Mouse (Mus musculus): ENCODE results near the gene Snx18. TPM values are rescaled to one million over a fixed set of nuclear protein-coding genes. Genes with fewer than 3 reads are reported as not detected.

Snx18 gene
- polyA plus RNA-seq, 1 experiment from 2014 or later = 31.5 TPM

DNA sequence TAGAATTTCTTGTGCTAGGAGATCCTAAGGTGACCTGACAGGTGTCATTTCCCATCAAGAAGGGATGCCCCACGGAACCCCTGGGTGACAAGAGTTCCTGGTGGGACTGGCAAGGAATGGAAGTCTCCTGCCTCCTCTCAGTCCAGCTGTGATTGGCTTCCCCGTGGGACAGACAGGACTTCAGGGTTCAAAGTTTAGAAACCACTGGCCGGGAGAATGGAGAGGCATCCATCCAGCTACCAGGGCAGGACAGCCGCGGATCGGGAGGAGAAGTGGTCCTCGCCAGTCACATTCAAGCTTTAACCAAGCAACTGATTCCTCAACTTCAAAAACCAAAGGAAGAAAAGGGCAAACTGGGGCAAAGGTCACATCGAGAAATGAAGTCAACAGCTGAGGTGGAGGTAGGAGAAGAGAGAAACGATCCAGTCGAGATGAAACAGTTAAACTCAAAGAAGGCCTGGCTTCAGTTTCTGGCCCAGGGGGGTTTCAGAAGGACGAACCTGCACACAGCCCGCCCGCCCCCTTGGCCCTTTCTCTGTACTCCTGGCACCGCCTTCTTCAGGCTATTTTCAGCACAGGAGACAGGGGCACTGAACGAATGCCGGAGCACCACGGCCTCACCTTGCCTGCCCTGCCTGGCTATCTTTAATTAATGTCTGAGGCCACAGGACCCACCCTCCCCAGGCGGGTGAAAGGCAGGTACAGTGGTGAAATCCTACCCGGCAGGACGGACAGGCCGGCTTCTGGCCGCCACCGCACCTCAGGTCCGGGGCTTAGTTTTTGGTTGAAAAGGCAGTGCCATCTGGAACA is 6.0 kb downstream of the Snx18 start:
- ATAC-seq (ENCODE audit: low read depth) = no peak
- H3K27ac ChIP-seq (replicated peaks; ENCODE audit: low read depth, low read length) = no peak overlapping the region

DNA sequence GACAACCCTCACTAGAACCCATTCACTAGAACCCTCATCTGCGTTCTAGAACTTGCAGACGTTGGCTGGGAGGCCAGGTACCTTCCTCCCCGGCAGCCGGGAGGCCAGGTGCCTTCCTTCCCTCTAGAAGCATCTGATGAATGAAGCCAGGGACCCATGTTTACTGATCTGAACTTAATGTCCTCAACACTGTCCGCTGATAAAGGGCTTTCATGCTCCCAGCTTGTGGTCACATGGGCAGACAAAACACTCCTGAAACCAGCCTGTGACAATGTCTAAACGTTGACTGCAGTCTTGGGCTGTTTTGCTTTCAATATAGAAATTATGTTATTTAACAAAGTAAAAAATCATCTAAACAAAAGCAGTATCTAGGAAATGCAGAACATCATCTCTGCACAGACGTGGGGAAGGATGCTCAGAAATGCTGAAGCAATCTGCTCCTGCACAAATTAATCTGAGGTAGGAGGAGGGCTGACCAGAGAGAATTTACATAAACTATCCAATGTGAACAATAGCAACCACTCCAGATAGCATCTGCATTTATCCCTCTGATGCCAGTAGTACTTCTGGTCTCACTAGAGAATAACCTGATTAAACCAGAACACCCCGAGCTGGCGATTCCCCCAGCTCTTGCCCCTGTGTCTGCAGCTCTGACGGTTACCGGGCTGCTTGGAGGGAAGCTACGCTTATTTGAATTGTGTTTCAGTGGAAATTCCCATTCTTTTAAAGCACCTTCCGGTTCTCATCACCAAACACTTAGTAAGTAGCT is 7.4 kb downstream of the Snx18 start:
- Histone ChIP-seq H3K27ac (replicated peaks; ENCODE audit: low read depth, low read length) (no peak overlapping the region), H3K4me3 (ENCODE audit: low read depth, low read length) (no peak overlapping the region), H3K4me2 (ENCODE audit: low read depth, low read length) (no peak overlapping the region), H3K27me3 (replicated peaks; ENCODE audit: control insufficient read depth, insufficient read depth, low read length) (no peaks in the 10 kb centered on the region), H3K36me3 (ENCODE audit: control insufficient read depth, insufficient read depth, low read length) (peaks cover 11% of the 10 kb centered on the region; the same call in 1 of the 2 replicates), H3K9me3 (ENCODE audit: control insufficient read depth, low read length) (no peaks in the 10 kb centered on the region), H3K4me1 (ENCODE audit: control insufficient read depth, insufficient read depth, low read length) (peaks cover 34% of the 10 kb centered on the region), H3K9ac (ENCODE audit: low read depth, low read length) (no peak overlapping the region)
- ATAC-seq (ENCODE audit: low read depth) (no peak), DNase-seq (ENCODE audit: low spot score) (no peak)
- WGBS = 72% methylated on average over 13 of the region's 13 CpGs

More for the DNA sequence above, 6.0 kb downstream of the Snx18 start:
- Histone ChIP-seq H3K9me3 (ENCODE audit: control insufficient read depth, low read length) (no peaks in the 10 kb centered on the region), H3K36me3 (ENCODE audit: control insufficient read depth, insufficient read depth, low read length) (peaks cover 10% of the 10 kb centered on the region; the same call in 1 of the 2 replicates), H3K4me1 (ENCODE audit: control insufficient read depth, insufficient read depth, low read length) (peaks cover 44% of the 10 kb centered on the region), H3K9ac (ENCODE audit: low read depth, low read length) (peak overlapping the region; percentile 38; the same call in 1 of the 2 replicates), H3K4me2 (ENCODE audit: low read depth, low read length) (peak overlapping the region; percentile 94), H3K27me3 (replicated peaks; ENCODE audit: control insufficient read depth, insufficient read depth, low read length) (no peaks in the 10 kb centered on the region), H3K4me3 (ENCODE audit: low read depth, low read length) (peak overlapping the region; percentile 88)
- no peak for DNase-seq (ENCODE audit: low spot score)
- 45% methylated on average over 24 of the region's 24 CpGs for WGBS

DNA sequence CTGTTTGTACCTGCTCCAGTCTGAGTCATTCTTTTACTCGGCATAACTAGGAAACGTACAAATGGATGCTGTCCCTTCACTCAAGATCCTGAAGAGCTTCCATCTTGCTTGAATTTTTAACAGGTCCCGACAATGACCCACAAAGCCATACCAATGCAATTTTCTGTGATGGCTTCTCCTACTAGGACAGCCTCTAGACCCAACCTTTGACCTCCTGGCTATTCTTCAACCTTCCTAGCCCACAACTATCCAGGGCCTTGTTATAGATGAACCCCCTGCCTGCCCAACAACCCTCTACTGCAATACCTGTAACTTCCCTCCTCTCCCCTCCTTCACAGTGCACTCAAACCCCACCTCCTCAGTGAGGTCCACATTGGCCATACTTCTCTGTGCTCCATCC is 8.9 kb downstream of the Snx18 start:
- H3K9ac ChIP-seq (ENCODE audit: low read depth, low read length) = no peak overlapping the region
- no peaks in the 10 kb centered on the region for H3K9me3 ChIP-seq (ENCODE audit: control insufficient read depth, low read length)
- no peak overlapping the region for H3K4me2 ChIP-seq (ENCODE audit: low read depth, low read length)
- H3K27me3 ChIP-seq (replicated peaks; ENCODE audit: control insufficient read depth, insufficient read depth, low read length) = no peaks in the 10 kb centered on the region
- ATAC-seq (ENCODE audit: low read depth) (no peak), DNase-seq (ENCODE audit: low spot score) (no peak)
- H3K36me3 ChIP-seq (ENCODE audit: control insufficient read depth, insufficient read depth, low read length) = peaks cover 15% of the 10 kb centered on the region; the same call in 1 of the 2 replicates
- no peak overlapping the region for H3K27ac ChIP-seq (replicated peaks; ENCODE audit: low read depth, low read length)
- H3K4me3 ChIP-seq (ENCODE audit: low read depth, low read length) = no peak overlapping the region
- WGBS = 92% methylated on average over 3 of the region's 3 CpGs
- H3K4me1 ChIP-seq (ENCODE audit: control insufficient read depth, insufficient read depth, low read length) = peaks cover 39% of the 10 kb centered on the region

DNA sequence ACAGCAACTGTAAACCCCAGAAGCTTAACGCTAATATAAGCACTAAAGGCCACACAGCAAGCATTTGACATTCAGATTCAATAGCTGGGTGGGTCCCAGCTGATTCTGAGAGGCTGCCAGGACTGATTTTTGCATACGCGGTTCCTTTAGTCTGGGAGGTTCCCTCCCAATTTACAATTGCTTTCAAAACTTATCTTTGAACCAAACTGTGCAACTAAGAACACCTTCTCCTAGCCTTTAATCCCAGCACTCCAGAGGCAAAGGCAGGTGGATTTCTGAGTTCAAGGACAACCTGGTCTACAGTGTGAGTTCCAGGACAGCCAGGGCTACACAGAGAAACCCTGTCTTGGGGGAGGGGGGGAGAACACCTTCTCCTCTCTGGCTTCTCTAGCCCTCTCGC is 10.5 kb downstream of the Snx18 start:
- H3K4me3 ChIP-seq (ENCODE audit: low read depth, low read length) = no peak overlapping the region
- no peak for ATAC-seq (ENCODE audit: low read depth)

DNA sequence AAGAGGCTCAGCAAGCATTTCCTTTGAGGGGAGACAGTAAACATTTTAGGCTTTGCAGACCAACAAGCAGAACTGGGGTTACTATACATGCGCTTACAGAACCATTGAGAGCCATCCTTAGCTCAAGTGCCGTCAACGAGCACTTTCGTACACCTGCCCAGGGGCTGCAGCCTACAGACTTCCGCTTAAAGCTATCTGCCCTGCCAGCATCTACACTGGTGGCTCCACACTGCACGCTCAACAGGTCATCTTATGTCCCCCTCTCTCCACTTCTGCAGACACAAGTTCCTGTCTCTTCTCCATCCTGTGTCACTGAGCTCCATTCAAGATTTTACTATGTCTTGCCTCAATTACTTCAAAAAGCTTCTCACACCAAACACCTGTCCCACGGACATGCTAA is 11.0 kb downstream of the Snx18 start:
- Histone ChIP-seq H3K27ac (replicated peaks; ENCODE audit: low read depth, low read length) (no peak overlapping the region), H3K9ac (ENCODE audit: low read depth, low read length) (no peak overlapping the region), H3K27me3 (replicated peaks; ENCODE audit: control insufficient read depth, insufficient read depth, low read length) (no peaks in the 10 kb centered on the region), H3K4me2 (ENCODE audit: low read depth, low read length) (no peak overlapping the region), H3K4me1 (ENCODE audit: control insufficient read depth, insufficient read depth, low read length) (peaks cover 26% of the 10 kb centered on the region), H3K36me3 (ENCODE audit: control insufficient read depth, insufficient read depth, low read length) (peaks cover 10% of the 10 kb centered on the region; the same call in 1 of the 2 replicates), H3K9me3 (ENCODE audit: control insufficient read depth, low read length) (no peaks in the 10 kb centered on the region), H3K4me3 (ENCODE audit: low read depth, low read length) (no peak overlapping the region)
- ATAC-seq (ENCODE audit: low read depth) (no peak), DNase-seq (ENCODE audit: low spot score) (no peak)
- WGBS = 94% methylated on average over 7 of the region's 7 CpGs

More for the DNA sequence above, 10.5 kb downstream of the Snx18 start:
- Histone ChIP-seq H3K27me3 (replicated peaks; ENCODE audit: control insufficient read depth, insufficient read depth, low read length) (no peaks in the 10 kb centered on the region), H3K9me3 (ENCODE audit: control insufficient read depth, low read length) (no peaks in the 10 kb centered on the region), H3K4me1 (ENCODE audit: control insufficient read depth, insufficient read depth, low read length) (peaks cover 30% of the 10 kb centered on the region), H3K4me2 (ENCODE audit: low read depth, low read length) (no peak overlapping the region), H3K9ac (ENCODE audit: low read depth, low read length) (no peak overlapping the region), H3K27ac (replicated peaks; ENCODE audit: low read depth, low read length) (no peak overlapping the region), H3K36me3 (ENCODE audit: control insufficient read depth, insufficient read depth, low read length) (peaks cover 14% of the 10 kb centered on the region; the same call in 1 of the 2 replicates)
- DNase-seq (ENCODE audit: low spot score) = no peak
- 68% methylated on average over 4 of the region's 4 CpGs for WGBS

DNA sequence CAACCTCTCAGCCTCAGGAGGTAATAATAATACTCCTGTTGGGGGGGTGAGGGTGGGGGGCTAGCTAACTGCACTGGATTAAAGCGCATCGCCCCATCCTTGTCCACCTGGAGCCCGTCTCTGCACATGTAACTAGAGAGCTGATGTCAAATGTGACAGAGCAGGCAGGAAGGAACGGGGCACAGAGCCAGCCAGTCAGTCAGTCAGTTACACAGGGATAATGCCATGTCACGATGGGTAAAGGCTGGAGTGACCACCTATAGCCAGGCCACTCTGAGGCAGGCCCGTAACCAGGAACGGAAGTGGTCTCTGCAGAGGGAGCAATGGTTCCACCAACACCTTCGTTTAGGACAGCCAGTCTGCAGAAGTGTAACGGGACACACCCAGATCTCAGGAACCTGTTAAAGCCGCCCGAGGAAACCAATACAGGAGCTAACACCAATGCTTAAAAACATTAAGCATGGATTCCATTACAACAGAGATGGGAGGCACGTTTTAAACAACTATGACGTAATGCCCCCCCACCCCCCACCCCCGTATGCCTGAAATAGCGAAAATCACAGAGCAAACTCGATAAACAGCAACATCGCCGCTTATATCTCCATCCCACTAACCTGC is 11.5 kb downstream of the Snx18 start:
- Histone ChIP-seq H3K4me3 (ENCODE audit: low read depth, low read length) (no peak overlapping the region), H3K9me3 (ENCODE audit: control insufficient read depth, low read length) (no peaks in the 10 kb centered on the region), H3K27ac (replicated peaks; ENCODE audit: low read depth, low read length) (no peak overlapping the region), H3K9ac (ENCODE audit: low read depth, low read length) (no peak overlapping the region), H3K4me2 (ENCODE audit: low read depth, low read length) (no peak overlapping the region), H3K27me3 (replicated peaks; ENCODE audit: control insufficient read depth, insufficient read depth, low read length) (no peaks in the 10 kb centered on the region), H3K4me1 (ENCODE audit: control insufficient read depth, insufficient read depth, low read length) (peaks cover 21% of the 10 kb centered on the region), H3K36me3 (ENCODE audit: control insufficient read depth, insufficient read depth, low read length) (0 out of 2 replicates have a peak, but pooled peaks cover 5% of the 10 kb centered on the region)
- WGBS = 82% methylated on average over 18 of the region's 18 CpGs
- DNase-seq (ENCODE audit: low spot score) (no peak), ATAC-seq (ENCODE audit: low read depth) (no peak)

DNA sequence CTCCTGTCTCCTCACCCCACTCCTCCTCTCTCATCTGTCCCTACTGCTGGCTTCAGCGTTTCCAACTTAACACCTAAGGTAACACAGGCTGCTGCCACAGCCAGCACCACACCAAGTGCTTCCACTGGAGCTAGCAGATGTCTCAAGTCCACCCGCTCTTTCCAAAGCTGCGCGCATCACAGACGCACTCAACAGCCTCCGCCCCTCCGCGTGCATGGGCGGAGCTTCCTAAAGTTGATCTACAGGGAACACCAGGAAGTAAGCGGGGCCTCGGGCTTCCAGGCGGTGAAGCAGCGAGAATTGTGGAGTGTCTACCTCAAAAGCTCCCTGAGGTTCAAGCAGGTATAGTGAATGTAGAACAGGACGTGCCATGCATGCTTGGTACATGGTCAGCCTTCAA is 12.2 kb downstream of the Snx18 start:
- H3K27me3 ChIP-seq (replicated peaks; ENCODE audit: control insufficient read depth, insufficient read depth, low read length) = no peaks in the 10 kb centered on the region
- DNase-seq (ENCODE audit: low spot score) (no peak), ATAC-seq (ENCODE audit: low read depth) (no peak)

DNA sequence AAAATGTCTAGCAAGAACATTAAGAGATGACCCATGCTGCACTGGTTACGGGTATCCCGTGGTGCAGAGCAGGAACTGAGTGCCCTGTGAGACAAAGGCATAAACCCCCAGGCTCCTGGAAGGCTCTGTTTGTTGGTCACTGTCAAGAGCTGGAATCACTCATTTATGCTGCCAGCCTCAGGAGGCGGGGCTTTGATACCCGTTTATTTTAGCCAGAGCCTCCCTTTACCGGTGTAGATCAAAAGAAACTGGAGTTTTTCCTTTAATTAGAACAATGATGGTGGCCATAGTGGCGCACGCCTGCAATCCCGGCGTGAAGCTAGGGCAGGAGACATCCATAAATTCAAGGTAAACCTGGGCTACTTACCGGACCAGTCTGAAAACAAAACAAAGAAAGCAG is 12.7 kb downstream of the Snx18 start:
- Histone ChIP-seq H3K4me1 (ENCODE audit: control insufficient read depth, insufficient read depth, low read length) (peaks cover 16% of the 10 kb centered on the region), H3K9ac (ENCODE audit: low read depth, low read length) (no peak overlapping the region), H3K27me3 (replicated peaks; ENCODE audit: control insufficient read depth, insufficient read depth, low read length) (no peaks in the 10 kb centered on the region), H3K27ac (replicated peaks; ENCODE audit: low read depth, low read length) (no peak overlapping the region), H3K36me3 (ENCODE audit: control insufficient read depth, insufficient read depth, low read length) (0 out of 2 replicates have a peak, but pooled peaks cover 5% of the 10 kb centered on the region), H3K9me3 (ENCODE audit: control insufficient read depth, low read length) (no peaks in the 10 kb centered on the region), H3K4me2 (ENCODE audit: low read depth, low read length) (no peak overlapping the region), H3K4me3 (ENCODE audit: low read depth, low read length) (no peak overlapping the region)
- no peak for DNase-seq (ENCODE audit: low spot score)
- 88% methylated on average over 10 of the region's 10 CpGs for WGBS
- no peak for ATAC-seq (ENCODE audit: low read depth)

More for the DNA sequence above, 12.2 kb downstream of the Snx18 start:
- Histone ChIP-seq H3K4me2 (ENCODE audit: low read depth, low read length) (no peak overlapping the region), H3K9ac (ENCODE audit: low read depth, low read length) (no peak overlapping the region), H3K4me3 (ENCODE audit: low read depth, low read length) (no peak overlapping the region), H3K27ac (replicated peaks; ENCODE audit: low read depth, low read length) (no peak overlapping the region), H3K4me1 (ENCODE audit: control insufficient read depth, insufficient read depth, low read length) (peaks cover 16% of the 10 kb centered on the region), H3K36me3 (ENCODE audit: control insufficient read depth, insufficient read depth, low read length) (0 out of 2 replicates have a peak, but pooled peaks cover 5% of the 10 kb centered on the region), H3K9me3 (ENCODE audit: control insufficient read depth, low read length) (no peaks in the 10 kb centered on the region)
- WGBS = 90% methylated on average over 14 of the region's 14 CpGs

All from embryonic facial prominence, embryonic 14.5 days (tissue).